In genomic region chr15:81812696-81813631, GRCm38 (mm10) we compare ENCODE assay signal across 7 mouse cellular contexts. TPM values are rescaled to one million over a fixed set of nuclear protein-coding genes. Genes with fewer than 3 reads are reported as not detected.
A peak's percentile ranks its signal among the peaks of the same experiment; 100 is the strongest.
DNase-seq lines count a peak whose midpoint lies in the region; ATAC-seq and TF ChIP-seq lines count a peak whose summit lies in the region.

No protein-coding gene starts in this region.

- TF ChIP-seq CTCF in liver, adult 2 months (IDR thresholded peaks at IDR 0.05; ENCODE audit: low read depth, low read length), result no peak
- no peak for TF ChIP-seq CTCF in intestine, postnatal 0 days (IDR thresholded peaks at IDR 0.05; ENCODE audit: low read depth)

- no peak for TF ChIP-seq POLR2A in liver, adult 2 months (IDR thresholded peaks at IDR 0.05; ENCODE audit: extremely low read depth, insufficient read depth, low read length)

- peak overlapping the region; percentile 63; the same call in 1 of the 2 replicates for H3K4me3 ChIP-seq in liver, adult 2 months (ENCODE audit: insufficient read depth, low read depth, low read length)
- peak overlapping the region; percentile 62 for H3K4me3 ChIP-seq in forebrain, embryonic 12.5 days (replicated peaks)
- no peak overlapping the region for H3K4me3 ChIP-seq in intestine, postnatal 0 days (ENCODE audit: low read depth, low read length)
- H3K4me3 ChIP-seq in neural tube, embryonic 15.5 days (replicated peaks), result 0 out of 2 replicates have a peak overlapping the region, but pooled peaks have one; percentile 78

- H3K36me3 ChIP-seq in liver, adult 2 months (ENCODE audit: control insufficient read depth, insufficient read depth, low read length), result peaks cover 27% of the 10 kb centered on the region
- H3K36me3 ChIP-seq in forebrain, embryonic 12.5 days (replicated peaks), result peaks cover 25% of the 10 kb centered on the region
- H3K36me3 ChIP-seq in intestine, postnatal 0 days (ENCODE audit: control insufficient read depth, insufficient read depth), result peaks cover 23% of the 10 kb centered on the region
- H3K36me3 ChIP-seq in neural tube, embryonic 15.5 days, result peaks cover 32% of the 10 kb centered on the region

- H3K9ac ChIP-seq in liver, adult 2 months (ENCODE audit: low read depth, low read length), result peak overlapping the region; percentile 93
- H3K9ac ChIP-seq in forebrain, embryonic 12.5 days, result peak overlapping the region; percentile 83
- no peak overlapping the region for H3K9ac ChIP-seq in intestine, postnatal 0 days (ENCODE audit: low read depth, low read length)
- H3K9ac ChIP-seq in neural tube, embryonic 15.5 days (replicated peaks), result peak overlapping the region; percentile 74

- no peaks in the 10 kb centered on the region for H3K9me3 ChIP-seq in forebrain, embryonic 12.5 days
- no peaks in the 10 kb centered on the region for H3K9me3 ChIP-seq in intestine, postnatal 0 days (ENCODE audit: control insufficient read depth)
- H3K9me3 ChIP-seq in neural tube, embryonic 15.5 days (replicated peaks), result no peaks in the 10 kb centered on the region

- intact Hi-C loops in left cerebral cortex, postnatal 4 days (cut with DNase I), result loop anchor here (2.0 kb wide), 1 partner anchor 42 kb away; no protein-coding TSS in a partner anchor

- H3K79me2 ChIP-seq in liver, adult 2 months (ENCODE audit: control insufficient read depth, insufficient read depth, low read length), result peaks cover 9% of the 10 kb centered on the region; the same call in 1 of the 2 replicates

- H3K27me3 ChIP-seq in liver, adult 2 months (ENCODE audit: control insufficient read depth, insufficient read depth, low read length), result no peaks in the 10 kb centered on the region
- no peaks in the 10 kb centered on the region for H3K27me3 ChIP-seq in forebrain, embryonic 12.5 days
- H3K27me3 ChIP-seq in intestine, postnatal 0 days (replicated peaks; ENCODE audit: control insufficient read depth, insufficient read depth, low read length), result no peaks in the 10 kb centered on the region
- no peaks in the 10 kb centered on the region for H3K27me3 ChIP-seq in neural tube, embryonic 15.5 days (replicated peaks)

- ATAC-seq in forebrain, embryonic 12.5 days (ENCODE audit: low FRiP score), result no peak
- ATAC-seq in intestine, postnatal 0 days, result no peak
- ATAC-seq in neural tube, embryonic 15.5 days (ENCODE audit: low FRiP score), result no peak

- peak overlapping the region; percentile 88 for H3K4me2 ChIP-seq in forebrain, embryonic 12.5 days
- no peak overlapping the region; the same call in 1 of the 2 replicates for H3K4me2 ChIP-seq in intestine, postnatal 0 days (replicated peaks; ENCODE audit: low read depth)
- H3K4me2 ChIP-seq in neural tube, embryonic 15.5 days, result peak overlapping the region; percentile 93

- H3K27ac ChIP-seq in liver, adult 2 months (replicated peaks; ENCODE audit: insufficient read depth, low read depth, low read length), result peak overlapping the region; percentile 94
- no peak overlapping the region for H3K27ac ChIP-seq in forebrain, embryonic 12.5 days
- H3K27ac ChIP-seq in intestine, postnatal 0 days (ENCODE audit: low read depth, low read length), result 0 out of 2 replicates have a peak overlapping the region, but pooled peaks have one; percentile 15
- H3K27ac ChIP-seq in neural tube, embryonic 15.5 days (replicated peaks), result no peak overlapping the region

- WGBS in liver, adult 2 months, result 23% methylated on average over 7 of the region's 7 CpGs
- WGBS in forebrain, embryonic 12.5 days, result 75% methylated on average over 7 of the region's 7 CpGs
- 54% methylated on average over 7 of the region's 7 CpGs for WGBS in intestine, postnatal 0 days
- 77% methylated on average over 7 of the region's 7 CpGs for WGBS in neural tube, embryonic 15.5 days

- DNase-seq in liver, adult 2 months (ENCODE audit: extremely low read depth, low read depth, low spot score), result peak; percentile 57
- no peak for DNase-seq in liver
- no peak for DNase-seq in right cerebral cortex, postnatal 14 days
- no peak for DNase-seq in left cerebral cortex, postnatal 4 days

- peaks cover 21% of the 10 kb centered on the region for H3K4me1 ChIP-seq in liver, adult 2 months (ENCODE audit: control insufficient read depth, insufficient read depth, low read length)
- peaks cover 40% of the 10 kb centered on the region for H3K4me1 ChIP-seq in forebrain, embryonic 12.5 days
- 0 out of 2 replicates have a peak, but pooled peaks cover 2% of the 10 kb centered on the region for H3K4me1 ChIP-seq in intestine, postnatal 0 days (replicated peaks; ENCODE audit: control insufficient read depth, insufficient read depth, low read length)
- H3K4me1 ChIP-seq in neural tube, embryonic 15.5 days, result peaks cover 41% of the 10 kb centered on the region

RNA-seq across cellular contexts. Expression of gene Tef, which starts 10.7 kb away (rescaled TPM):
- total RNA-seq in liver, adult 2 months (2014; rRNA removed), result 156 and 163 TPM in 2 replicates
- 34.6 and 35.0 TPM in 2 replicates for polyA plus RNA-seq in liver, adult 2 months (2012; rRNA removed)
- polyA plus RNA-seq in forebrain, embryonic 12.5 days (2016; fragmentation: Nextera tagmentation; extraction: Ambion mirVana), result 25.8 and 27.2 TPM in 2 replicates
- polyA plus RNA-seq in intestine, postnatal 0 days (2015; fragmentation: Nextera tagmentation; extraction: Ambion mirVana), result 13.4 and 16.0 TPM in 2 replicates
- 20.5 and 21.0 TPM in 2 replicates for polyA plus RNA-seq in neural tube, embryonic 15.5 days (2015; fragmentation: Nextera tagmentation; extraction: Ambion mirVana)
- total RNA-seq in left cerebral cortex, postnatal 4 days (2021), result 10 to 100 TPM; 68.1 to 69.6 TPM

RNA-seq across cellular contexts. Expression of gene Tob2, which starts 45.6 kb away (rescaled TPM):
- 15.8 and 25.6 TPM in 2 replicates for total RNA-seq in liver, adult 2 months (2014; rRNA removed)
- polyA plus RNA-seq in liver, adult 2 months (2012; rRNA removed), result 20.9 and 21.6 TPM in 2 replicates
- polyA plus RNA-seq in forebrain, embryonic 12.5 days (2016; fragmentation: Nextera tagmentation; extraction: Ambion mirVana), result 24.4 and 24.8 TPM in 2 replicates
- polyA plus RNA-seq in intestine, postnatal 0 days (2015; fragmentation: Nextera tagmentation; extraction: Ambion mirVana), result 19.8 and 22.1 TPM in 2 replicates
- polyA plus RNA-seq in neural tube, embryonic 15.5 days (2015; fragmentation: Nextera tagmentation; extraction: Ambion mirVana), result 14.7 and 16.1 TPM in 2 replicates
- total RNA-seq in left cerebral cortex, postnatal 4 days (2021), result 10 to 100 TPM; 20.3 to 22.6 TPM

RNA-seq across cellular contexts. Expression of gene Phf5a, which starts 58.7 kb away (rescaled TPM):
- 12.3 and 15.6 TPM in 2 replicates for total RNA-seq in liver, adult 2 months (2014; rRNA removed)
- polyA plus RNA-seq in liver, adult 2 months (2012; rRNA removed), result 27.5 and 28.7 TPM in 2 replicates
- polyA plus RNA-seq in forebrain, embryonic 12.5 days (2016; fragmentation: Nextera tagmentation; extraction: Ambion mirVana), result 138 and 140 TPM in 2 replicates
- 75.9 and 79.2 TPM in 2 replicates for polyA plus RNA-seq in intestine, postnatal 0 days (2015; fragmentation: Nextera tagmentation; extraction: Ambion mirVana)
- 111 and 122 TPM in 2 replicates for polyA plus RNA-seq in neural tube, embryonic 15.5 days (2015; fragmentation: Nextera tagmentation; extraction: Ambion mirVana)
- 10 to 100 TPM; 51.8 to 59.7 TPM for total RNA-seq in left cerebral cortex, postnatal 4 days (2021)

RNA-seq across cellular contexts. Expression of gene Aco2, which starts 59.1 kb away (rescaled TPM):
- 170 and 187 TPM in 2 replicates for total RNA-seq in liver, adult 2 months (2014; rRNA removed)
- polyA plus RNA-seq in liver, adult 2 months (2012; rRNA removed), result 127 TPM in 2 replicates
- polyA plus RNA-seq in forebrain, embryonic 12.5 days (2016; fragmentation: Nextera tagmentation; extraction: Ambion mirVana), result 184 and 185 TPM in 2 replicates
- polyA plus RNA-seq in intestine, postnatal 0 days (2015; fragmentation: Nextera tagmentation; extraction: Ambion mirVana), result 192 and 209 TPM in 2 replicates
- polyA plus RNA-seq in neural tube, embryonic 15.5 days (2015; fragmentation: Nextera tagmentation; extraction: Ambion mirVana), result 295 and 298 TPM in 2 replicates
- total RNA-seq in left cerebral cortex, postnatal 4 days (2021), result 100 to 1,000 TPM; 273 to 304 TPM

Comparison
In these comparisons a context has a peak if more than half of its experiments do, and no peak if none do; other contexts are left out.
1. H3K27ac ChIP-seq: peak in liver, adult 2 months (single experiment) and intestine, postnatal 0 days (single experiment); none in forebrain, embryonic 12.5 days (single experiment) and neural tube, embryonic 15.5 days (single experiment).